Mouse (Mus musculus) bone marrow, adult 2 months (tissue): ENCODE measurements around the gene Cdkn1a.

Experiments
- CTCF ChIP-seq: fragments of 200-500 bp; IDR thresholded peaks from 2 replicates; pipeline ENCODE4 v1.5.1; 2011; ENCODE audit warnings: low read length, control low read depth; ENCODE audit not compliant: control insufficient read depth, insufficient read depth
- POLR2A ChIP-seq: fragments of 200-500 bp; IDR thresholded peaks from 2 replicates; pipeline ENCODE4 v1.6.1; 2011; ENCODE audit warnings: low read depth, mild to moderate bottlenecking, control low read depth, low read length, borderline replicate concordance; ENCODE audit not compliant: control insufficient read depth

GRCm38 (mm10) chr17:29049923-29050322 lies 40.9 kb upstream of the Cdkn1a start:
- TF ChIP-seq CTCF (no peak), POLR2A (no peak)
